In the genomic region with DNA sequence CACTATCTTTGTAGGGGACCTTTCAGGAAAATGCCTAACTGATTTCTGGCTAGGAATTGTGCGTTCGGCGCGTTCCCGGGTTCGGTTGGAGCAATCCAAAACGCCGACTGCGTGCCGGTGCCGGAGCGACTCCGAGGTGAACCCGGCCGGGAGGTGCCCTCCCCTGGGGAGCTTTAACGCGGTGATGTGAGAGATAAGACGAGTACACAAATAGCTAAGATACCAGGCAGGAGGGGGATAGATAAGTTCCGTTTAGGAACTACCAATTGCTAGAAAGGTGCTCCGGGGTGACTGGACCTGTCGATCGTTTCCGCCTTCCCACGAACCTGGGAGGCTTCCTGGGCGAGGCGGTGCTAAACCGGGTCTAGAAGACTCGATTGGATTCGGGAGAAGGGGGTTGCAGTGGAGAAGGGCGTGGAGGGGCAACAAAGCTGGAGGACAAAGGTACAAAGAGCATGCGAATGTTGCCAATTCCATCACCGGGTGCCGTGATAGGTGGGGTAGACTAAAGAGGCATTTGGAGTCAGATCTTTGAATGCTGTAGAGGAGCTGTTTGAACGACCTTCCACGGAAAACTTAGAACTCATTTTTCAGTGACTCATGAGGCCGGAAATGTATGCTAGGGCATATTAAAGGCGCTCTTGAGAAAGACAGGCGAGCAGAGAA, we compare ENCODE assay signal across 8 mouse cellular contexts. TPM values are rescaled to one million over a fixed set of nuclear protein-coding genes. Genes with fewer than 3 reads are reported as not detected.
DNase-seq lines count a peak whose midpoint lies in the region; ATAC-seq and TF ChIP-seq lines count a peak whose summit lies in the region.

No protein-coding gene starts in this region.

- H3K79me2 ChIP-seq in heart, adult 2 months (replicated peaks; ENCODE audit: control insufficient read depth, insufficient read depth, low read length) = peaks cover 6% of the 10 kb centered on the region

- TF ChIP-seq POLR2A in heart, adult 2 months (IDR thresholded peaks at IDR 0.05; ENCODE audit: insufficient read depth, low read depth, low read length) = no peak

- peak overlapping the region; percentile 96 for H3K27ac ChIP-seq in heart, adult 2 months
- peak overlapping the region; percentile 88 for H3K27ac ChIP-seq in liver, embryonic 16.5 days (ENCODE audit: low read length)
- peak overlapping the region; percentile 94 for H3K27ac ChIP-seq in neural tube, embryonic 11.5 days (ENCODE audit: low read depth, low read length)

- TF ChIP-seq CTCF in heart, adult 2 months (IDR thresholded peaks at IDR 0.05) = no peak

- H3K9me3 ChIP-seq in liver, embryonic 16.5 days (replicated peaks; ENCODE audit: control insufficient read depth, low read length) = no peaks in the 10 kb centered on the region
- no peaks in the 10 kb centered on the region for H3K9me3 ChIP-seq in neural tube, embryonic 11.5 days (ENCODE audit: control insufficient read depth, low read length)

- H3K9ac ChIP-seq in heart, adult 2 months (ENCODE audit: low read depth, low read length) = peak overlapping the region; percentile 96
- peak overlapping the region; percentile 91 for H3K9ac ChIP-seq in liver, embryonic 16.5 days (ENCODE audit: low read depth, low read length)
- H3K9ac ChIP-seq in neural tube, embryonic 11.5 days (ENCODE audit: low read length) = peak overlapping the region; percentile 98

- TF ChIP-seq EP300 in heart, adult 2 months (IDR thresholded peaks at IDR 0.05; ENCODE audit: insufficient read depth, low read depth, low read length) = no peak

- DNase-seq in adipocyte (ENCODE audit: low spot score) = peak; percentile 56
- DNase-seq in embryo, embryonic 9.5 days (ENCODE audit: extremely low spot score) = peak; percentile 56
- no peak for DNase-seq in heart, adult 2 months
- peak; percentile 68 for DNase-seq in kidney, adult 18-20 months
- DNase-seq in neural tube, embryonic 11.5 days (ENCODE audit: low spot score) = peak; percentile 59
- DNase-seq in thymus, postnatal 10 days (ENCODE audit: low spot score in 2 of 2) = peak; percentile 27 to 34

- peak overlapping the region; percentile 78 for H3K4me2 ChIP-seq in liver, embryonic 16.5 days (ENCODE audit: low read depth, low read length)
- H3K4me2 ChIP-seq in neural tube, embryonic 11.5 days (ENCODE audit: low read depth) = peak overlapping the region; percentile 70

- H3K27me3 ChIP-seq in heart, adult 2 months (ENCODE audit: control insufficient read depth, insufficient read depth, low read length) = no peaks in the 10 kb centered on the region
- no peaks in the 10 kb centered on the region for H3K27me3 ChIP-seq in liver, embryonic 16.5 days (ENCODE audit: control insufficient read depth, insufficient read depth, low read depth, low read length)
- no peaks in the 10 kb centered on the region for H3K27me3 ChIP-seq in neural tube, embryonic 11.5 days (ENCODE audit: control insufficient read depth, insufficient read depth, low read length)

- ATAC-seq in CD4-positive, CD25-positive, alpha-beta regulatory T cell, adult 4 months = peak; percentile 60
- peak; percentile 74 for ATAC-seq in liver, embryonic 16.5 days (ENCODE audit: low read depth)
- ATAC-seq in neural tube, embryonic 11.5 days (ENCODE audit: insufficient read depth, low FRiP score, low TSS enrichment) = peak; percentile 20; the same call in 1 of the 2 replicates

- peak overlapping the region; percentile 96 for H3K4me3 ChIP-seq in heart, adult 2 months
- peak overlapping the region; percentile 94 for H3K4me3 ChIP-seq in liver, embryonic 16.5 days (ENCODE audit: low read depth, low read length)
- peak overlapping the region; percentile 96 for H3K4me3 ChIP-seq in neural tube, embryonic 11.5 days (ENCODE audit: low read depth, low read length)

- H3K36me3 ChIP-seq in heart, adult 2 months (ENCODE audit: control insufficient read depth, insufficient read depth, low read length) = peaks cover 20% of the 10 kb centered on the region
- no peaks in the 10 kb centered on the region for H3K36me3 ChIP-seq in liver, embryonic 16.5 days (ENCODE audit: control insufficient read depth, insufficient read depth)
- no peaks in the 10 kb centered on the region for H3K36me3 ChIP-seq in neural tube, embryonic 11.5 days (ENCODE audit: control insufficient read depth, insufficient read depth, low read length)

- under 1% methylated on average over 38 of the region's 38 CpGs for WGBS in heart, adult 2 months
- WGBS in liver, embryonic 16.5 days (ENCODE audit: insufficient replicate concordance) = under 1% methylated on average over 38 of the region's 38 CpGs
- under 1% methylated on average over 38 of the region's 38 CpGs for WGBS in neural tube, embryonic 11.5 days

- H3K4me1 ChIP-seq in heart, adult 2 months (ENCODE audit: control insufficient read depth, insufficient read depth, low read length) = peaks cover 4% of the 10 kb centered on the region
- H3K4me1 ChIP-seq in liver, embryonic 16.5 days (ENCODE audit: control insufficient read depth, low read depth, low read length) = peaks cover 10% of the 10 kb centered on the region
- H3K4me1 ChIP-seq in neural tube, embryonic 11.5 days (ENCODE audit: control insufficient read depth, insufficient read depth, low read length) = 0 out of 2 replicates have a peak, but pooled peaks cover 7% of the 10 kb centered on the region

- intact Hi-C loops in heart, adult 2 months (cut with DNase I) = loop anchor here (5.0 kb wide), 1 partner anchor 108 kb away; no protein-coding TSS in a partner anchor

RNA-seq across cellular contexts. Expression of gene Cab39, which starts 1.0 kb away (rescaled TPM):
- polyA plus RNA-seq in CD4-positive, CD25-positive, alpha-beta regulatory T cell, adult 4 months (2017; shearing (Covaris generic)) = 10 to 100 TPM; 37.0 to 53.5 TPM
- total RNA-seq in heart, adult 2 months (2021) = 100 to 1,000 TPM; 113 to 118 TPM
- 36.7 and 59.1 TPM in 2 replicates for polyA plus RNA-seq in heart, adult 2 months (2012; rRNA removed)
- 10.1 and 11.2 TPM in 2 replicates for polyA plus RNA-seq in liver, embryonic 16.5 days (2015; fragmentation: Nextera tagmentation; extraction: Ambion mirVana)
- polyA plus RNA-seq in neural tube, embryonic 11.5 days (2014; fragmentation: Nextera tagmentation; extraction: Ambion mirVana) = 70.5 and 74.7 TPM in 2 replicates

RNA-seq across cellular contexts. Expression of gene A630001G21Rik, which starts 15.8 kb away (rescaled TPM):
- polyA plus RNA-seq in CD4-positive, CD25-positive, alpha-beta regulatory T cell, adult 4 months (2017; shearing (Covaris generic)) = 10 to 100 TPM; 43.4 to 55.8 TPM
- under 1 TPM; 0.20 to 0.37 TPM for total RNA-seq in heart, adult 2 months (2021)
- polyA plus RNA-seq in heart, adult 2 months (2012; rRNA removed) = 1.2 and 1.3 TPM in 2 replicates
- polyA plus RNA-seq in liver, embryonic 16.5 days (2015; fragmentation: Nextera tagmentation; extraction: Ambion mirVana) = 2.0 and 3.0 TPM in 2 replicates
- 0.54 and 0.94 TPM in 2 replicates for polyA plus RNA-seq in neural tube, embryonic 11.5 days (2014; fragmentation: Nextera tagmentation; extraction: Ambion mirVana)

Comparison
In these comparisons a context has a peak if more than half of its experiments do, and no peak if none do; other contexts are left out.
1. ATAC-seq: peak in every context shown above with its lines; median percentile 74 in liver, embryonic 16.5 days; 60 in CD4-positive, CD25-positive, alpha-beta regulatory T cell, adult 4 months; 20 in neural tube, embryonic 11.5 days.
2. DNase-seq: peak in adipocyte (single experiment), embryo, embryonic 9.5 days (single experiment), kidney, adult 18-20 months (single experiment), neural tube, embryonic 11.5 days (single experiment) and thymus, postnatal 10 days (2 of 2); none in heart, adult 2 months (0 of 2).
3. RNA of gene A630001G21Rik, which starts 15.8 kb away (polyA plus RNA-seq): 43.4 to 55.8 TPM in CD4-positive, CD25-positive, alpha-beta regulatory T cell, adult 4 months; 2.0 to 3.0 TPM in liver, embryonic 16.5 days, 1.2 to 1.3 TPM in heart, adult 2 months and 0.54 to 0.94 TPM in neural tube, embryonic 11.5 days; every median in the first group is over 10 times any median in the second.
4. Peak in every context shown above with its lines, with median percentiles within 50 percentile points of each other: H3K27ac ChIP-seq, H3K4me3 ChIP-seq and H3K9ac ChIP-seq.